Mouse (Mus musculus): ENCODE measurements around the gene Gne. TPM values are rescaled to one million over a fixed set of nuclear protein-coding genes. Genes with fewer than 3 reads are reported as not detected.

Gene Gne
- polyA plus RNA-seq, 1 experiment from 2014 or later = 46.3 TPM

GRCm38 (mm10) chr4:44069411-44069810 lies 14.6 kb downstream of the Gne start:
- H3K4me2 ChIP-seq = no peak overlapping the region
- no peak overlapping the region for H3K27ac ChIP-seq (ENCODE audit: low read depth, low read length)
- H3K4me1 ChIP-seq (replicated peaks; ENCODE audit: control insufficient read depth, insufficient read depth, low read length) = peaks cover 37% of the 10 kb centered on the region
- no peak for ATAC-seq (replicated peaks; ENCODE audit: low FRiP score)
- no peaks in the 10 kb centered on the region for H3K9me3 ChIP-seq (ENCODE audit: control insufficient read depth, low read length)
- no peak overlapping the region for H3K9ac ChIP-seq (ENCODE audit: low read depth, low read length)
- no peaks in the 10 kb centered on the region for H3K36me3 ChIP-seq (ENCODE audit: control insufficient read depth, insufficient read depth, low read length)
- 93% methylated on average over 4 of the region's 4 CpGs for WGBS
- DNase-seq (ENCODE audit: low spot score) = no peak
- H3K4me3 ChIP-seq (ENCODE audit: low read depth, low read length) = no peak overlapping the region
- H3K27me3 ChIP-seq (replicated peaks; ENCODE audit: control insufficient read depth, insufficient read depth, low read length) = no peaks in the 10 kb centered on the region

- H3K4me1 ChIP-seq (replicated peaks; ENCODE audit: control insufficient read depth, insufficient read depth, low read length) = peaks cover 35% of the 10 kb centered on the region
- ATAC-seq (replicated peaks; ENCODE audit: low FRiP score) = no peak
- H3K27me3 ChIP-seq (replicated peaks; ENCODE audit: control insufficient read depth, insufficient read depth, low read length) = no peaks in the 10 kb centered on the region
- 55% methylated on average over 9 of the region's 9 CpGs for WGBS
- no peaks in the 10 kb centered on the region for H3K9me3 ChIP-seq (ENCODE audit: control insufficient read depth, low read length)
- 0 out of 2 replicates have a peak overlapping the region, but pooled peaks have one; percentile 16 for H3K9ac ChIP-seq (ENCODE audit: low read depth, low read length)
- H3K4me2 ChIP-seq = peak overlapping the region; percentile 35
- no peaks in the 10 kb centered on the region for H3K36me3 ChIP-seq (ENCODE audit: control insufficient read depth, insufficient read depth, low read length)
- H3K27ac ChIP-seq (ENCODE audit: low read depth, low read length) = no peak overlapping the region; the same call in 1 of the 2 replicates
- no peak overlapping the region for H3K4me3 ChIP-seq (ENCODE audit: low read depth, low read length)
- peak; percentile 31 for DNase-seq (ENCODE audit: low spot score)
Measured at GRCm38 (mm10) chr4:44068736-44069135, 15.2 kb downstream of the Gne start.

GRCm38 (mm10) chr4:44066891-44067290 lies 17.1 kb downstream of the Gne start:
- WGBS = 74% methylated on average over 6 of the region's 6 CpGs

GRCm38 (mm10) chr4:44065355-44066025 lies 18.5 kb downstream of the Gne start:
- Histone ChIP-seq H3K4me3 (ENCODE audit: low read depth, low read length) (peak overlapping the region; percentile 26), H3K4me1 (replicated peaks; ENCODE audit: control insufficient read depth, insufficient read depth, low read length) (peaks cover 22% of the 10 kb centered on the region), H3K4me2 (peak overlapping the region; percentile 63), H3K27me3 (replicated peaks; ENCODE audit: control insufficient read depth, insufficient read depth, low read length) (no peaks in the 10 kb centered on the region), H3K27ac (ENCODE audit: low read depth, low read length) (peak overlapping the region; percentile 36; the same call in 1 of the 2 replicates), H3K9me3 (ENCODE audit: control insufficient read depth, low read length) (no peaks in the 10 kb centered on the region), H3K9ac (ENCODE audit: low read depth, low read length) (peak overlapping the region; percentile 60), H3K36me3 (ENCODE audit: control insufficient read depth, insufficient read depth, low read length) (no peaks in the 10 kb centered on the region)
- ATAC-seq (replicated peaks; ENCODE audit: low FRiP score) (peak; percentile 80), DNase-seq (ENCODE audit: low spot score) (peak; percentile 88)
- 18% methylated on average over 16 of the region's 16 CpGs for WGBS

More at GRCm38 (mm10) chr4:44066891-44067290, 17.1 kb downstream of the Gne start:
- Histone ChIP-seq H3K36me3 (ENCODE audit: control insufficient read depth, insufficient read depth, low read length) (no peaks in the 10 kb centered on the region), H3K4me2 (peak overlapping the region; percentile 10; the same call in 1 of the 2 replicates), H3K27me3 (replicated peaks; ENCODE audit: control insufficient read depth, insufficient read depth, low read length) (no peaks in the 10 kb centered on the region), H3K27ac (ENCODE audit: low read depth, low read length) (no peak overlapping the region), H3K4me3 (ENCODE audit: low read depth, low read length) (no peak overlapping the region), H3K9ac (ENCODE audit: low read depth, low read length) (no peak overlapping the region), H3K9me3 (ENCODE audit: control insufficient read depth, low read length) (no peaks in the 10 kb centered on the region), H3K4me1 (replicated peaks; ENCODE audit: control insufficient read depth, insufficient read depth, low read length) (peaks cover 28% of the 10 kb centered on the region)
- ATAC-seq (replicated peaks; ENCODE audit: low FRiP score) (no peak), DNase-seq (ENCODE audit: low spot score) (no peak)

GRCm38 (mm10) chr4:44062816-44063215 lies 21.2 kb downstream of the Gne start:
- peaks cover 2% of the 10 kb centered on the region; the same call in 1 of the 2 replicates for H3K36me3 ChIP-seq (ENCODE audit: control insufficient read depth, insufficient read depth, low read length)
- H3K4me3 ChIP-seq (ENCODE audit: low read depth, low read length) = no peak overlapping the region
- no peak for ATAC-seq (replicated peaks; ENCODE audit: low FRiP score)
- no peaks in the 10 kb centered on the region for H3K9me3 ChIP-seq (ENCODE audit: control insufficient read depth, low read length)
- H3K27me3 ChIP-seq (replicated peaks; ENCODE audit: control insufficient read depth, insufficient read depth, low read length) = no peaks in the 10 kb centered on the region
- no peak overlapping the region for H3K9ac ChIP-seq (ENCODE audit: low read depth, low read length)
- H3K27ac ChIP-seq (ENCODE audit: low read depth, low read length) = no peak overlapping the region
- H3K4me1 ChIP-seq (replicated peaks; ENCODE audit: control insufficient read depth, insufficient read depth, low read length) = peaks cover 8% of the 10 kb centered on the region
- DNase-seq (ENCODE audit: low spot score) = no peak
- 89% methylated on average over 14 of the region's 14 CpGs for WGBS
- no peak overlapping the region for H3K4me2 ChIP-seq

- DNase-seq (ENCODE audit: low spot score) (no peak), ATAC-seq (replicated peaks; ENCODE audit: low FRiP score) (no peak)
- H3K27me3 ChIP-seq (replicated peaks; ENCODE audit: control insufficient read depth, insufficient read depth, low read length) = no peaks in the 10 kb centered on the region
- H3K4me2 ChIP-seq = no peak overlapping the region
- H3K9me3 ChIP-seq (ENCODE audit: control insufficient read depth, low read length) = no peaks in the 10 kb centered on the region
- peaks cover 1% of the 10 kb centered on the region for H3K4me1 ChIP-seq (replicated peaks; ENCODE audit: control insufficient read depth, insufficient read depth, low read length)
- H3K27ac ChIP-seq (ENCODE audit: low read depth, low read length) = no peak overlapping the region
- WGBS = 73% methylated on average over 9 of the region's 9 CpGs
- no peak overlapping the region for H3K9ac ChIP-seq (ENCODE audit: low read depth, low read length)
- peaks cover 2% of the 10 kb centered on the region; the same call in 1 of the 2 replicates for H3K36me3 ChIP-seq (ENCODE audit: control insufficient read depth, insufficient read depth, low read length)
- H3K4me3 ChIP-seq (ENCODE audit: low read depth, low read length) = no peak overlapping the region
Measured at GRCm38 (mm10) chr4:44062062-44062461, 21.9 kb downstream of the Gne start.

- H3K27me3 ChIP-seq (replicated peaks; ENCODE audit: control insufficient read depth, insufficient read depth, low read length) = no peaks in the 10 kb centered on the region
- H3K36me3 ChIP-seq (ENCODE audit: control insufficient read depth, insufficient read depth, low read length) = peaks cover 2% of the 10 kb centered on the region; the same call in 1 of the 2 replicates
- H3K4me1 ChIP-seq (replicated peaks; ENCODE audit: control insufficient read depth, insufficient read depth, low read length) = no peaks in the 10 kb centered on the region
- 95% methylated on average over 13 of the region's 13 CpGs for WGBS
- no peak overlapping the region for H3K27ac ChIP-seq (ENCODE audit: low read depth, low read length)
- ATAC-seq (replicated peaks; ENCODE audit: low FRiP score) (no peak), DNase-seq (ENCODE audit: low spot score) (no peak)
- no peak overlapping the region for H3K4me2 ChIP-seq
- H3K4me3 ChIP-seq (ENCODE audit: low read depth, low read length) = no peak overlapping the region
- H3K9ac ChIP-seq (ENCODE audit: low read depth, low read length) = no peak overlapping the region
- H3K9me3 ChIP-seq (ENCODE audit: control insufficient read depth, low read length) = no peaks in the 10 kb centered on the region
Measured at GRCm38 (mm10) chr4:44059674-44060073, 24.3 kb downstream of the Gne start.

- Histone ChIP-seq H3K4me2 (no peak overlapping the region), H3K27ac (ENCODE audit: low read depth, low read length) (no peak overlapping the region), H3K36me3 (ENCODE audit: control insufficient read depth, insufficient read depth, low read length) (peaks cover 10% of the 10 kb centered on the region; the same call in 1 of the 2 replicates), H3K4me1 (replicated peaks; ENCODE audit: control insufficient read depth, insufficient read depth, low read length) (no peaks in the 10 kb centered on the region), H3K9ac (ENCODE audit: low read depth, low read length) (no peak overlapping the region), H3K27me3 (replicated peaks; ENCODE audit: control insufficient read depth, insufficient read depth, low read length) (no peaks in the 10 kb centered on the region), H3K4me3 (ENCODE audit: low read depth, low read length) (no peak overlapping the region), H3K9me3 (ENCODE audit: control insufficient read depth, low read length) (no peaks in the 10 kb centered on the region)
- no peak for ATAC-seq (replicated peaks; ENCODE audit: low FRiP score)
- DNase-seq (ENCODE audit: low spot score) = no peak
- WGBS = 88% methylated on average over 5 of the region's 5 CpGs
Measured at GRCm38 (mm10) chr4:44049812-44050211, 34.2 kb downstream of the Gne start.

GRCm38 (mm10) chr4:44046066-44046465 lies 37.9 kb downstream of the Gne start:
- ATAC-seq (replicated peaks; ENCODE audit: low FRiP score) = no peak
- Histone ChIP-seq H3K27ac (ENCODE audit: low read depth, low read length) (no peak overlapping the region), H3K36me3 (ENCODE audit: control insufficient read depth, insufficient read depth, low read length) (peaks cover 26% of the 10 kb centered on the region; the same call in 1 of the 2 replicates), H3K4me1 (replicated peaks; ENCODE audit: control insufficient read depth, insufficient read depth, low read length) (no peaks in the 10 kb centered on the region), H3K27me3 (replicated peaks; ENCODE audit: control insufficient read depth, insufficient read depth, low read length) (no peaks in the 10 kb centered on the region), H3K4me2 (no peak overlapping the region), H3K4me3 (ENCODE audit: low read depth, low read length) (no peak overlapping the region), H3K9ac (ENCODE audit: low read depth, low read length) (no peak overlapping the region), H3K9me3 (ENCODE audit: control insufficient read depth, low read length) (no peaks in the 10 kb centered on the region)
- no peak for DNase-seq (ENCODE audit: low spot score)
- 77% methylated on average over 5 of the region's 5 CpGs for WGBS

Data from liver, embryonic 11.5 days (tissue).